Mouse (Mus musculus) heart, embryonic 16.5 days (tissue): ENCODE measurements around the gene Nf1. TPM values are rescaled to one million over a fixed set of nuclear protein-coding genes. Genes with fewer than 3 reads are reported as not detected.

ENCODE experiments used
- polyA plus RNA-seq: library from polyadenylated mRNA; unstranded; fragments of >200 nt; fragmentation: Nextera tagmentation; extraction: Ambion mirVana; gene quantifications from 2 replicates; pipeline ENCODE4 v1.2.1, GENCODE M21; 2015

The Nf1 gene
- polyA plus RNA-seq, 1 experiment from 2014 or later: 3.4 TPM

Other genes with a start within 250 kb of the Nf1 start
- 3.3 TPM in 2 replicates for gene Ksr1, start 193.3 kb upstream of the Nf1 start, polyA plus RNA-seq
- 121 and 123 TPM in 2 replicates for gene Wsb1, start 85.0 kb upstream of the Nf1 start, polyA plus RNA-seq
- not detected in 2 replicates for gene Gm9964, start 42.8 kb upstream of the Nf1 start, polyA plus RNA-seq
- 0.06 and 0.08 TPM in 2 replicates for gene Omg, start 164.4 kb downstream of the Nf1 start, polyA plus RNA-seq
- gene Evi2b, start 184.1 kb downstream of the Nf1 start, polyA plus RNA-seq: 1.2 and 2.0 TPM in 2 replicates
- gene Evi2, start 190.9 kb downstream of the Nf1 start, polyA plus RNA-seq: 0.45 and 0.83 TPM in 2 replicates
- gene Evi2a, start 190.9 kb downstream of the Nf1 start, polyA plus RNA-seq: 1.8 and 3.5 TPM in 2 replicates